In genomic region chr4:101305126-101305525, GRCm38 (mm10) we compare ENCODE assay signal across 26 mouse cellular contexts. TPM values are rescaled to one million over a fixed set of nuclear protein-coding genes. Genes with fewer than 3 reads are reported as not detected.
A peak's percentile ranks its signal among the peaks of the same experiment; 100 is the strongest.
DNase-seq lines count a peak whose midpoint lies in the region; ATAC-seq and TF ChIP-seq lines count a peak whose summit lies in the region.
"Had no signal": no experiment of that assay in that cellular context is flagged by ENCODE, and none has a peak within 500 bp of the region (broad histone marks: within the 10 kb centered on the region; RNA-seq: fewer than 3 reads in every experiment).

No protein-coding gene starts in this region.

- no peaks in the 10 kb centered on the region for H3K36me3 ChIP-seq in heart, embryonic 16.5 days (ENCODE audit: control insufficient read depth, insufficient read depth)
- no peaks in the 10 kb centered on the region for H3K36me3 ChIP-seq in heart, embryonic 11.5 days (ENCODE audit: control insufficient read depth, insufficient read depth, low read length)
- no peaks in the 10 kb centered on the region for H3K36me3 ChIP-seq in midbrain, embryonic 11.5 days (ENCODE audit: control insufficient read depth, insufficient read depth, low read length)
- H3K36me3 ChIP-seq in midbrain, embryonic 15.5 days (replicated peaks), result no peaks in the 10 kb centered on the region
- H3K36me3 ChIP-seq: embryonic facial prominence, embryonic 12.5 days; forebrain, embryonic 12.5 days; hindbrain, embryonic 10.5 days; intestine, embryonic 15.5 days; limb, embryonic 10.5 days; neural tube, embryonic 12.5 days had no signal

- DNase-seq in gastrocnemius, adult 2 months, result no peak
- DNase-seq in gastrocnemius, adult 8-10 months (ENCODE audit: low spot score in 2 of 2), result no peak
- peak; percentile 41 for DNase-seq in midbrain, embryonic 11.5 days (ENCODE audit: low spot score, missing footprints)
- DNase-seq in right cerebral cortex, adult 2 months (ENCODE audit: low spot score in 2 of 2), result no peak
- DNase-seq: adrenal gland, postnatal 10 days; cerebellum, adult 2 months; cerebellum, postnatal 25 days; kidney, adult 8-10 months; kidney, postnatal 10 days; liver; lung, adult 2 months; lung, postnatal 36 days; midbrain, embryonic 14.5 days; thymus, adult 2 months; thymus, postnatal 4 days had no signal

- intact Hi-C loops in gastrocnemius, adult 2 months (cut with DNase I), result no loop called here

- peak overlapping the region; percentile 48; the same call in 1 of the 2 replicates for H3K27ac ChIP-seq in gastrocnemius, adult 2 months
- peak overlapping the region; percentile 14; the same call in 1 of the 2 replicates for H3K27ac ChIP-seq in heart, embryonic 16.5 days (ENCODE audit: low read length)
- no peak overlapping the region for H3K27ac ChIP-seq in heart, embryonic 11.5 days (ENCODE audit: low read depth, low read length)
- H3K27ac ChIP-seq in midbrain, embryonic 11.5 days (ENCODE audit: low read depth, low read length), result no peak overlapping the region
- H3K27ac ChIP-seq in midbrain, embryonic 15.5 days, result no peak overlapping the region
- H3K27ac ChIP-seq: embryonic facial prominence, embryonic 12.5 days; forebrain, embryonic 12.5 days; hindbrain, embryonic 10.5 days; intestine, embryonic 15.5 days; limb, embryonic 10.5 days; neural tube, embryonic 12.5 days had no signal

- no peak for TF ChIP-seq CTCF in gastrocnemius, adult 2 months (IDR thresholded peaks at IDR 0.05)

- peak overlapping the region; percentile 21 for H3K4me3 ChIP-seq in gastrocnemius, adult 2 months
- no peak overlapping the region for H3K4me3 ChIP-seq in heart, embryonic 16.5 days (ENCODE audit: low read length)
- H3K4me3 ChIP-seq in heart, embryonic 11.5 days (ENCODE audit: low read depth, low read length), result no peak overlapping the region
- H3K4me3 ChIP-seq in midbrain, embryonic 11.5 days (ENCODE audit: low read depth, low read length), result no peak overlapping the region
- H3K4me3 ChIP-seq in midbrain, embryonic 15.5 days, result no peak overlapping the region
- H3K4me3 ChIP-seq: embryonic facial prominence, embryonic 12.5 days; forebrain, embryonic 12.5 days; hindbrain, embryonic 10.5 days; intestine, embryonic 15.5 days; limb, embryonic 10.5 days; neural tube, embryonic 12.5 days had no signal

- no peaks in the 10 kb centered on the region for H3K27me3 ChIP-seq in heart, embryonic 16.5 days (ENCODE audit: control insufficient read depth, insufficient read depth, low read length)
- no peaks in the 10 kb centered on the region; the same call in 1 of the 2 replicates for H3K27me3 ChIP-seq in heart, embryonic 11.5 days (ENCODE audit: control insufficient read depth, insufficient read depth, low read length)
- no peaks in the 10 kb centered on the region for H3K27me3 ChIP-seq in midbrain, embryonic 11.5 days (ENCODE audit: control insufficient read depth, insufficient read depth, low read length)
- H3K27me3 ChIP-seq in midbrain, embryonic 15.5 days (replicated peaks), result no peaks in the 10 kb centered on the region
- H3K27me3 ChIP-seq: forebrain, embryonic 12.5 days; intestine, embryonic 15.5 days; megakaryocyte, embryonic 14.5 days; neural tube, embryonic 12.5 days had no signal

- peak overlapping the region; percentile 18; the same call in 1 of the 2 replicates for H3K4me2 ChIP-seq in heart, embryonic 16.5 days (ENCODE audit: low read depth, low read length)
- H3K4me2 ChIP-seq in heart, embryonic 11.5 days, result no peak overlapping the region
- H3K4me2 ChIP-seq in midbrain, embryonic 11.5 days, result no peak overlapping the region
- no peak overlapping the region for H3K4me2 ChIP-seq in midbrain, embryonic 15.5 days
- H3K4me2 ChIP-seq: embryonic facial prominence, embryonic 12.5 days; forebrain, embryonic 12.5 days; intestine, embryonic 15.5 days; neural tube, embryonic 12.5 days had no signal

- no peak for ATAC-seq in heart, embryonic 16.5 days (replicated peaks; ENCODE audit: extremely low read depth, insufficient read depth, low FRiP score)
- no peak for ATAC-seq in heart, embryonic 11.5 days (replicated peaks; ENCODE audit: insufficient number of reproducible peaks, low FRiP score, low TSS enrichment)
- no peak for ATAC-seq in midbrain, embryonic 11.5 days (ENCODE audit: low FRiP score)
- no peak for ATAC-seq in midbrain, embryonic 15.5 days (replicated peaks)
- ATAC-seq: CD4-positive, CD25-positive, alpha-beta regulatory T cell, adult 4 months; intestine, embryonic 15.5 days had no signal

- peaks cover 11% of the 10 kb centered on the region for H3K4me1 ChIP-seq in heart, embryonic 16.5 days (ENCODE audit: control insufficient read depth, insufficient read depth, low read length)
- H3K4me1 ChIP-seq in heart, embryonic 11.5 days (ENCODE audit: control insufficient read depth, insufficient read depth, low read length), result no peaks in the 10 kb centered on the region
- H3K4me1 ChIP-seq in midbrain, embryonic 11.5 days (ENCODE audit: control insufficient read depth, insufficient read depth, low read length), result no peaks in the 10 kb centered on the region
- H3K4me1 ChIP-seq in midbrain, embryonic 15.5 days, result no peaks in the 10 kb centered on the region
- H3K4me1 ChIP-seq: forebrain, embryonic 12.5 days; hindbrain, embryonic 10.5 days; intestine, embryonic 15.5 days had no signal

- WGBS in heart, embryonic 16.5 days, result 62% methylated on average over 9 of the region's 9 CpGs
- WGBS in heart, embryonic 11.5 days (ENCODE audit: insufficient replicate concordance), result 74% methylated on average over 9 of the region's 9 CpGs
- 84% methylated on average over 9 of the region's 9 CpGs for WGBS in midbrain, embryonic 11.5 days
- 92% methylated on average over 9 of the region's 9 CpGs for WGBS in midbrain, embryonic 15.5 days

- H3K9ac ChIP-seq in heart, embryonic 16.5 days (ENCODE audit: low read length), result no peak overlapping the region
- no peak overlapping the region for H3K9ac ChIP-seq in heart, embryonic 11.5 days (ENCODE audit: low read depth, low read length)
- no peak overlapping the region for H3K9ac ChIP-seq in midbrain, embryonic 11.5 days (ENCODE audit: low read length)
- no peak overlapping the region for H3K9ac ChIP-seq in midbrain, embryonic 15.5 days
- H3K9ac ChIP-seq: embryonic facial prominence, embryonic 12.5 days; forebrain, embryonic 12.5 days; intestine, embryonic 15.5 days; neural tube, embryonic 12.5 days had no signal

- H3K9me3 ChIP-seq in heart, embryonic 16.5 days (replicated peaks; ENCODE audit: control insufficient read depth, low read length), result no peaks in the 10 kb centered on the region
- no peaks in the 10 kb centered on the region for H3K9me3 ChIP-seq in heart, embryonic 11.5 days (replicated peaks; ENCODE audit: control insufficient read depth, low read length)
- no peaks in the 10 kb centered on the region for H3K9me3 ChIP-seq in midbrain, embryonic 11.5 days (ENCODE audit: control insufficient read depth, low read length)
- H3K9me3 ChIP-seq in midbrain, embryonic 15.5 days, result no peaks in the 10 kb centered on the region
- H3K9me3 ChIP-seq: embryonic facial prominence, embryonic 12.5 days; forebrain, embryonic 12.5 days; hindbrain, embryonic 10.5 days; intestine, embryonic 15.5 days; limb, embryonic 10.5 days; megakaryocyte, embryonic 14.5 days; neural tube, embryonic 12.5 days had no signal

RNA-seq across cellular contexts. Expression of gene Jak1, which starts 40.0 kb away (rescaled TPM):
- total RNA-seq in gastrocnemius, adult 2 months (2021), result 100 to 1,000 TPM in 1 of 2 experiments, 10 to 100 TPM in 1; 89.9 to 134 TPM
- total RNA-seq in gastrocnemius, adult 8-10 months (2022), result 100 to 1,000 TPM in 3 of 4 experiments, 10 to 100 TPM in 1; 92.6 to 112 (median 104) TPM
- polyA plus RNA-seq in heart, embryonic 16.5 days (2015; fragmentation: Nextera tagmentation; extraction: Ambion mirVana), result 63.3 and 65.7 TPM in 2 replicates
- polyA plus RNA-seq in heart, embryonic 11.5 days (2014; fragmentation: Nextera tagmentation; extraction: Ambion mirVana), result 65.1 and 69.8 TPM in 2 replicates
- 52.2 and 58.2 TPM in 2 replicates for polyA plus RNA-seq in midbrain, embryonic 11.5 days (2014; fragmentation: Nextera tagmentation; extraction: Ambion mirVana)
- polyA plus RNA-seq in midbrain, embryonic 15.5 days (2015; fragmentation: Nextera tagmentation; extraction: Ambion mirVana), result 71.5 and 73.0 TPM in 2 replicates

Comparison
In these comparisons a context has a peak if more than half of its experiments do, and no peak if none do; other contexts are left out.
1. H3K27ac ChIP-seq: peak in gastrocnemius, adult 2 months (single experiment) and heart, embryonic 16.5 days (single experiment); none in heart, embryonic 11.5 days (single experiment), midbrain, embryonic 11.5 days (single experiment) and midbrain, embryonic 15.5 days (single experiment).